Mouse (Mus musculus): ENCODE measurements around the gene Hunk.

- no peak for TF ChIP-seq CTCF (IDR thresholded peaks at IDR 0.05; ENCODE audit: extremely low read depth, insufficient read depth, low read length)
- no peak for TF ChIP-seq POLR2A (IDR thresholded peaks at IDR 0.05; ENCODE audit: extremely low read depth, insufficient read depth, low read length)
These were observed 99.3 kb downstream of the Hunk start for GRCm38 (mm10) chr16:90485125-90485524.

Measured in cortical plate, adult 2 months (tissue).